Mouse (Mus musculus) olfactory bulb, adult 2 months (tissue): ENCODE measurements around the gene Chd5.

ENCODE experiments used
- CTCF ChIP-seq: fragments of 200-500 bp; IDR thresholded peaks from 2 replicates; pipeline ENCODE4 v1.5.1; 2012; ENCODE audit warnings: low read depth, mild to moderate bottlenecking, low read length, moderate library complexity; ENCODE audit not compliant: insufficient read depth
- POLR2A ChIP-seq: fragments of 200-500 bp; IDR thresholded peaks from 2 replicates; pipeline ENCODE4 v1.6.1; 2012; ENCODE audit warnings: mild to moderate bottlenecking, low read depth, low read length, moderate library complexity; ENCODE audit not compliant: insufficient read depth

DNA sequence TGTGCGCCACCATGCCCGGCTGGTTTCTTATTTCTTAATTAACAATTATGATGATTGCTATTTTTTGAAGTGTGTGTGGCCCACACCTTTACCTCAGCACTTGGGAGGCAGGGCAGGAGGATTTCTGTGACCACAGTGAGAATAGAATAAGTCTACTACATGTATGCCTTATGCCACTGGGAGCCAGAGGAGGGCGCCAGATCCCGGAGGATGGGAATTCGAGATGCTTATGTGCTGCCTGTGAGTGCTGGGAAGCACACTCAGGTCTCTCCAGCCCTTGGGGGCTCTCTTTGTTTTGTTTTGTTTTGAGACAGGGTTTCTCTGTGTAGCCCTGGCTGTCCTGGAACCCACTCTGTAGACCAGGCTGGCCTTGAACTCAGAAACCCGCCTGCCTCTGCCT, 9.8 kb upstream of the Chd5 start:
- TF ChIP-seq CTCF, result no peak
- no peak for TF ChIP-seq POLR2A
